Mouse (Mus musculus): ENCODE measurements around the gene Hecw2. TPM values are rescaled to one million over a fixed set of nuclear protein-coding genes. Genes with fewer than 3 reads are reported as not detected.

The Hecw2 gene
- polyA plus RNA-seq, 2 experiments = 2.2 to 2.8 TPM

DNA sequence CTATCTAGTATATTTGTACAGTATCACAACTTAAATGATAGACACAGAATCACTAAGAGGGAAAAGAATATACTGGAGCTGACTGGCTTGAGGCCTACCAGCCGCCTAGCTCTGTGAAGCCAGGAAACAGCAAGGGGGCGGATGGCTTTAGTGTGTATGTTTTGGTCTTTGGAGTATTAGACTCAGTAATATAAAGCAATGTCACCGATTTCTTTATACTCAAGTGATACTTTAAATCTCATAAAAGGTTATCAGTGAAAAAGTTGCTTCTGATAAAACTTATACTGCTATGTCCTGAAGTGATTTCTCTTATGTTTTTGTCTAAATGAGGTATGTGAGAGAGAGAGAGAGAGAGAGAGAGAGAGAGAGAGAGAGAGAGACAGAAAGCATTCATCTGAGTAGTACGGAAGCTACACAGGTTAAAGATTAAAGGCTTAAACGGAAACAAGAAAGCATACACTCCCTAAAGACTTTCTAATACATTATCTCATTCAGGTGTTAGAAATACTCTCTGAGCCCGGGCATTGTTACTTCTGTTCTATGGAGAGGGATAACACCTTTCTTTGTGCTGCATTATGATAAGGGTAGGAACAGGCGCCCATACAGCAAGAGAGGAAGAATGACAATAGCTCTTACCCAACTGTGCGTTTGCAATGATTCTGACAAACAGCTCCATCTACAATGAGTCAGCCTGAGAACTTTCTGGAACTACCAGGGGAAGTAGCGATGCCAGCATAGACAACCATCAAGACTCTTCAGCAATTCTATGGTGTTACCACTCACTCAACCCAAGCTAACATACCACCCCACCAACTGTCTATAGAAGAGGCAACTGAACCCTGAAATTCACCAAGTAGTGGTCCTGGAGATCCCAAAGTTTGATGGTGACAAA lies 370.3 kb downstream of the Hecw2 start:
- Histone ChIP-seq H3K9me3 (ENCODE audit: control insufficient read depth, low read length) (no peaks in the 10 kb centered on the region), H3K4me2 (replicated peaks; ENCODE audit: low read depth, low read length, severe bottlenecking) (no peak overlapping the region), H3K27ac (replicated peaks; ENCODE audit: low read depth, low read length) (no peak overlapping the region), H3K4me1 (ENCODE audit: control insufficient read depth, insufficient read depth, low read length) (peaks cover 6% of the 10 kb centered on the region; the same call in 1 of the 2 replicates), H3K9ac (ENCODE audit: low read depth, low read length, severe bottlenecking) (no peak overlapping the region), H3K36me3 (ENCODE audit: control insufficient read depth, insufficient read depth, low read length) (no peaks in the 10 kb centered on the region), H3K27me3 (ENCODE audit: control insufficient read depth, insufficient read depth, low read length) (no peaks in the 10 kb centered on the region), H3K4me3 (replicated peaks; ENCODE audit: low read length) (no peak overlapping the region)
- ATAC-seq (ENCODE audit: low FRiP score, low read depth) = no peak
- WGBS = 90% methylated on average over 9 of the region's 9 CpGs
- no peak for DNase-seq (ENCODE audit: low spot score)
- TF ChIP-seq POLR2A (IDR thresholded peaks at IDR 0.05; ENCODE audit: borderline replicate concordance, extremely low read depth, insufficient read depth, insufficient read length) = no peak

GRCm38 (mm10) chr1:53823687-53824445 lies 371.1 kb downstream of the Hecw2 start:
- H3K27me3 ChIP-seq (ENCODE audit: control insufficient read depth, insufficient read depth, low read length) = no peaks in the 10 kb centered on the region
- H3K36me3 ChIP-seq (ENCODE audit: control insufficient read depth, insufficient read depth, low read length) = no peaks in the 10 kb centered on the region
- 5% methylated on average over 10 of the region's 10 CpGs for WGBS
- H3K27ac ChIP-seq (replicated peaks; ENCODE audit: low read depth, low read length) = peak overlapping the region; percentile 39; the same call in 1 of the 2 replicates
- DNase-seq (ENCODE audit: low spot score) = peak; percentile 57
- H3K4me3 ChIP-seq (replicated peaks; ENCODE audit: low read length) = peak overlapping the region; percentile 5; the same call in 1 of the 2 replicates
- ATAC-seq (ENCODE audit: low FRiP score, low read depth) = peak; percentile 86
- no peaks in the 10 kb centered on the region for H3K9me3 ChIP-seq (ENCODE audit: control insufficient read depth, low read length)
- H3K4me1 ChIP-seq (ENCODE audit: control insufficient read depth, insufficient read depth, low read length) = peaks cover 6% of the 10 kb centered on the region; the same call in 1 of the 2 replicates
- no peak for TF ChIP-seq POLR2A (IDR thresholded peaks at IDR 0.05; ENCODE audit: borderline replicate concordance, extremely low read depth, insufficient read depth, insufficient read length)
- no peak overlapping the region for H3K9ac ChIP-seq (ENCODE audit: low read depth, low read length, severe bottlenecking)
- H3K4me2 ChIP-seq (replicated peaks; ENCODE audit: low read depth, low read length, severe bottlenecking) = peak overlapping the region; percentile 37

- TF ChIP-seq POLR2A (IDR thresholded peaks at IDR 0.05; ENCODE audit: borderline replicate concordance, extremely low read depth, insufficient read depth, insufficient read length) = no peak
- Histone ChIP-seq H3K4me2 (replicated peaks; ENCODE audit: low read depth, low read length, severe bottlenecking) (no peak overlapping the region), H3K27ac (replicated peaks; ENCODE audit: low read depth, low read length) (no peak overlapping the region), H3K9ac (ENCODE audit: low read depth, low read length, severe bottlenecking) (no peak overlapping the region), H3K27me3 (ENCODE audit: control insufficient read depth, insufficient read depth, low read length) (no peaks in the 10 kb centered on the region), H3K4me1 (ENCODE audit: control insufficient read depth, insufficient read depth, low read length) (peaks cover 6% of the 10 kb centered on the region; the same call in 1 of the 2 replicates), H3K4me3 (replicated peaks; ENCODE audit: low read length) (no peak overlapping the region), H3K36me3 (ENCODE audit: control insufficient read depth, insufficient read depth, low read length) (no peaks in the 10 kb centered on the region), H3K9me3 (ENCODE audit: control insufficient read depth, low read length) (no peaks in the 10 kb centered on the region)
- ATAC-seq (ENCODE audit: low FRiP score, low read depth) (no peak), DNase-seq (ENCODE audit: low spot score) (no peak)
Observed at GRCm38 (mm10) chr1:53821983-53822382, 373.0 kb downstream of the Hecw2 start.

DNA sequence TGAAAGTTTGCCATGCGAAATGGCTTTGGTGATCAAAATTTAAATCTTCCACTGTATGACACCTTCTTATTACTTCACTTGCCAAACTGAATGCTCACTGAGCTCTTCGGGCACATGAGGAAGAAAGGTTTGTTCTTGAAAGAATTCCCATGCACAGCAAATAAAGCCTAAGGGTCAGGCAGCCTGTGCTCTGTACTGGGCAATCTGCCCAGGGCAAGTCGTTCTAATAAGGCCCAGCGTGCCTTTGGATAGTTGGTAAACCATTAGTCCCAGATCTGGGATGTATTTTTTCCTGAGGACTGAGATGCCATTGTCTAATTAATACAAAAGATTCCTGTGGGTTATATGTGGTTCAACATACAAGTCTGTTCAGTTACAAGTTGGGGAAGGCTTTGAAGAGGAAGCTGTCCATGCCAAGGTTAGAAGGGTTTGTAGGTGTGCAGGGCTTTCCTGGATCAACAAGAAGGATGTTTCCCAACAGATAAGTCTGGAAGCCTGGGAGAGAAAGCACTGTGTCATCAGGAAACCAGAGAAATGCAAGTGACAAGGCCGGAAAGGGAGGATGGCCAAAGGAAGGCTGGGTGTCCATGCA lies 374.8 kb downstream of the Hecw2 start:
- Histone ChIP-seq H3K27ac (replicated peaks; ENCODE audit: low read depth, low read length) (no peak overlapping the region), H3K4me2 (replicated peaks; ENCODE audit: low read depth, low read length, severe bottlenecking) (no peak overlapping the region), H3K4me1 (ENCODE audit: control insufficient read depth, insufficient read depth, low read length) (peaks cover 6% of the 10 kb centered on the region; the same call in 1 of the 2 replicates), H3K27me3 (ENCODE audit: control insufficient read depth, insufficient read depth, low read length) (no peaks in the 10 kb centered on the region), H3K9me3 (ENCODE audit: control insufficient read depth, low read length) (no peaks in the 10 kb centered on the region), H3K36me3 (ENCODE audit: control insufficient read depth, insufficient read depth, low read length) (no peaks in the 10 kb centered on the region), H3K9ac (ENCODE audit: low read depth, low read length, severe bottlenecking) (no peak overlapping the region), H3K4me3 (replicated peaks; ENCODE audit: low read length) (no peak overlapping the region)
- DNase-seq (ENCODE audit: low spot score) (no peak), ATAC-seq (ENCODE audit: low FRiP score, low read depth) (no peak)
- TF ChIP-seq POLR2A (IDR thresholded peaks at IDR 0.05; ENCODE audit: borderline replicate concordance, extremely low read depth, insufficient read depth, insufficient read length) = no peak
- 64% methylated on average over 5 of the region's 5 CpGs for WGBS

Data from limb, embryonic 14.5 days (tissue).